Mouse (Mus musculus) liver, postnatal 0 days (tissue): Measurements from ENCODE around the gene Wdhd1. TPM values are rescaled to one million over a fixed set of nuclear protein-coding genes. Genes with fewer than 3 reads are reported as not detected.

Experiments used
- ATAC-seq: fragments of 200-750 bp; cut with Nextera tagmentation; 2 replicates; pipeline ENCODE4 v1.8.0; 2017; ENCODE audit warnings: mild to moderate bottlenecking, moderate library complexity
- DNase-seq: peaks from one replicate; pipeline ENCODE4 v3.0.0-alpha.2; 2016
- H3K27ac ChIP-seq: fragments of 300-500 bp; sonication (generic); 2 replicates; pipeline ENCODE4 v1.5.1; 2014; ENCODE audit warnings: antibody characterized with exemption, moderate library complexity, mild to moderate bottlenecking, low read depth
- H3K27me3 ChIP-seq: fragments of 300-500 bp; sonication (generic); 2 replicates; pipeline ENCODE4 v1.6.1; 2014; ENCODE audit warnings: low read length, control low read depth, mixed read lengths; ENCODE audit not compliant: insufficient read depth
- H3K36me3 ChIP-seq: fragments of 300-500 bp; sonication (generic); replicated peaks from 2 replicates; pipeline ENCODE4 v1.6.1; 2014; ENCODE audit warnings: mild to moderate bottlenecking, control low read depth, low read length, moderate library complexity, mixed read lengths; ENCODE audit not compliant: insufficient read depth
- H3K4me1 ChIP-seq: fragments of 300-500 bp; sonication (generic); 2 replicates; pipeline ENCODE4 v1.6.1; 2014; ENCODE audit warnings: antibody characterized with exemption, mild to moderate bottlenecking, control low read depth; ENCODE audit not compliant: insufficient read depth
- H3K4me2 ChIP-seq: fragments of 300-500 bp; sonication (generic); 2 replicates; pipeline ENCODE4 v1.6.1; 2014; ENCODE audit warnings: low read depth, mild to moderate bottlenecking, low read length, moderate library complexity, mixed read lengths
- H3K4me3 ChIP-seq: fragments of 300-500 bp; sonication (generic); 2 replicates; pipeline ENCODE4 v1.5.1; 2014; ENCODE audit warnings: low read depth, low read length
- H3K9ac ChIP-seq: fragments of 300-500 bp; sonication (generic); replicated peaks from 2 replicates; pipeline ENCODE4 v1.6.1; 2014; ENCODE audit warnings: mild to moderate bottlenecking, moderate library complexity
- H3K9me3 ChIP-seq: fragments of 300-500 bp; sonication (generic); 2 replicates; pipeline ENCODE4 v1.6.1; 2016; ENCODE audit warnings: mild to moderate bottlenecking, control low read depth, low read length, mixed read lengths
- CTCF ChIP-seq: sonication (generic); IDR thresholded peaks from 2 replicates; pipeline ENCODE4 v1.5.1; 2016; ENCODE audit warnings: antibody characterized with exemption, low read depth
- EP300 ChIP-seq: IDR thresholded peaks from 2 replicates; pipeline ENCODE4 v1.6.1; 2016; ENCODE audit warnings: antibody characterized with exemption, low read depth, mild to moderate bottlenecking
- WGBS: fragments of 180-500 bp; shearing (Covaris S2); extraction: QIAGEN DNeasy Blood & Tissue Kit; methylation state at CpG from one replicate; pipeline ENCODE4 v1.1.7; 2014; ENCODE audit not compliant: insufficient replicate concordance; 5-methylcytosine and 5-hydroxymethylcytosine counted together
- polyA plus RNA-seq: library from polyadenylated mRNA; unstranded; fragments of >200 nt; fragmentation: Nextera tagmentation; extraction: Ambion mirVana; gene quantifications from 2 replicates; pipeline ENCODE4 v1.2.1, GENCODE M21; 2015

Wdhd1 gene
- polyA plus RNA-seq, 1 experiment from 2014 or later = 13.7 TPM

DNA sequence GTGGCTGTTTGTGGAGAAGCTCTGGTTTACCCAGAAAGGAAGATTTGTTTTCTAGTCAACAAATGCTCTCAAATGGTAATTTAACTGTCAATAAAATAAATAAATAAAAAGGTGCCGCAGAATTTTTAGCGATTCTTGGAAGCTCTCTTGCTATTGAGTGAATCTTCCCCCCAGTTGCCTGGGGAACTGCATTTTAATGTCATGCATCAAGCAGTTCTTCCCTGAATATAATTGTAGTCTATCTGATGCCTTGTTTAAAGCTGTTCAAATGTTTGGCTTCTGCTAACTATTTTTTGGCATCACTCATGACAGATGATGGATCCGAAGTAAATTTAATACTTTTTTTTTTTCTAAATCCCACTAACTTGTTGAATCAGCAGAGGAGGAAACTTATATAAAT lies 79.3 kb downstream of the Wdhd1 start:
- Histone ChIP-seq H3K4me3 (no peak overlapping the region), H3K4me1 (no peaks in the 10 kb centered on the region), H3K27me3 (no peaks in the 10 kb centered on the region), H3K9me3 (no peaks in the 10 kb centered on the region), H3K9ac (no peak overlapping the region), H3K36me3 (no peaks in the 10 kb centered on the region), H3K27ac (no peak overlapping the region), H3K4me2 (no peak overlapping the region)
- ATAC-seq (no peak), DNase-seq (no peak)
- 84% methylated on average over 3 of the region's 3 CpGs for WGBS
- no peak for TF ChIP-seq EP300
- TF ChIP-seq CTCF = no peak

DNA sequence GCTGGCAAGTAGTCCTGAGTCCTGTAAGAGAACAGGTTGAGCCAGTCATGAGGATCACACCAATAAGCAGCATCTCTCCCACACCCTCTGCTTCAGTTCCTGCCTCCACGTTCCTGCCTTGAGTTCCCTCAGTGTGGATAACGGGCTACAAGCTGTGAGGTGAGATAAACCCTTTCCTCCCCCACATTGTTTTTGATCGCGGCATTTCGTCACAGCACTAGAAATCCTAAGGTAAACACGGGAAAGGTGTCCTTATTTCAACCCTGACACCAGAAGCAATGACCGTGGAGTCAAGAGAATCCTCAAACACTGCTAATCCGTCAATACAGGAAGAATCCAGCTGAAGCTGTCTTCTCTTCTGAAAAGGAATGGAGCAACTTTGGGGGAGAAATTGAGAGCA lies 79.9 kb downstream of the Wdhd1 start:
- H3K4me2 ChIP-seq = no peak overlapping the region
- 53% methylated on average over 8 of the region's 8 CpGs for WGBS
- TF ChIP-seq EP300 = 0 out of 2 replicates have a peak, but pooled peaks have one; percentile 23
- no peak for TF ChIP-seq CTCF
- no peak overlapping the region for H3K27ac ChIP-seq
- peak; percentile 61 for ATAC-seq
- H3K4me1 ChIP-seq = no peaks in the 10 kb centered on the region
- no peak overlapping the region for H3K4me3 ChIP-seq
- H3K36me3 ChIP-seq = no peaks in the 10 kb centered on the region
- H3K9ac ChIP-seq = no peak overlapping the region
- H3K9me3 ChIP-seq = no peaks in the 10 kb centered on the region
- no peaks in the 10 kb centered on the region for H3K27me3 ChIP-seq
- DNase-seq = no peak

DNA sequence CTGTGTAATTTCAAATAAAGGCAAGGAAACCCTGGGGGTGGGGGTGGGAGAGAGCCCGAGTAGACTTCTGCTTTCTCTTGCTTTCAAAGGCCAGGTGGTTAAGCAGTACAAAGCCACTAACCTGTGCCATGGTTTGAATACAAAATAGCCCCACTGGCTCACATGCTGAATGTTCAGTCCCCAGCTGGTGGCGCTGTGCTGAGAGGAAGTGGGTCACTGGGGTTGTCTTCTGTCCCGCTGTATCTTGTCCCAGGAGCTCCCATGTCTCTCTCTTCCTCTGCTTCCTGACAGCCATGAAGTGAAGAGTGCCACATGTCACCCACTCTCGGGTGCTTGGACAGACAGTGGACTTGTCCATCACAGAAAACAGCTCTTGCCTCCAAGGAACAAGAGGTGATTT lies 82.6 kb downstream of the Wdhd1 start:
- Histone ChIP-seq H3K36me3 (no peaks in the 10 kb centered on the region), H3K4me1 (0 out of 2 replicates have a peak, but pooled peaks cover 5% of the 10 kb centered on the region), H3K4me2 (no peak overlapping the region), H3K9me3 (no peaks in the 10 kb centered on the region), H3K27ac (no peak overlapping the region), H3K4me3 (no peak overlapping the region), H3K27me3 (no peaks in the 10 kb centered on the region), H3K9ac (no peak overlapping the region)
- DNase-seq (peak; percentile 58), ATAC-seq (no peak)
- TF ChIP-seq EP300 (no peak), CTCF (peak; percentile 69)
- 40% methylated on average over 4 of the region's 4 CpGs for WGBS

DNA sequence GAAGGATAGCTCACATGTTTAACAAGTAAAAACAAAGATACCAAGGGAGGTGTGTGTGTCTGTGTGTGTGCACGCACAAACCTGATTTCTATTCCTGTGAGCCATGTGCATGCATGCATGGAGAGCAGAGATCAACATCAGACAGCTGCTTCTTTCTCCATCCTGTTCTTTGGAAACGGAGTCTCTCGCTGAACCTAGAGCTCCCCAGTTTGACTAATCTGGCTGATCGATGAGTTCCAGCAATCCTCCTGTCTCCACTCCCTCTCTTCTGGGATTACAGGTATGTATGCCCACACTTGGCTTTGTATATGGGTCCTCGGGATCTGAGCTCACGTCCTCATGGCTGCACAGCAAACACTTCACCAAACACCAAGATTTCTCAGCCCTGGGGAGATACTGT lies 83.2 kb downstream of the Wdhd1 start:
- Histone ChIP-seq H3K4me2 (no peak overlapping the region), H3K4me3 (no peak overlapping the region), H3K27me3 (no peaks in the 10 kb centered on the region), H3K9ac (no peak overlapping the region), H3K9me3 (no peaks in the 10 kb centered on the region), H3K36me3 (no peaks in the 10 kb centered on the region), H3K4me1 (0 out of 2 replicates have a peak, but pooled peaks cover 5% of the 10 kb centered on the region), H3K27ac (no peak overlapping the region)
- no peak for TF ChIP-seq EP300
- no peak for TF ChIP-seq CTCF
- no peak for ATAC-seq
- DNase-seq = no peak
- WGBS = 64% methylated on average over 6 of the region's 6 CpGs

DNA sequence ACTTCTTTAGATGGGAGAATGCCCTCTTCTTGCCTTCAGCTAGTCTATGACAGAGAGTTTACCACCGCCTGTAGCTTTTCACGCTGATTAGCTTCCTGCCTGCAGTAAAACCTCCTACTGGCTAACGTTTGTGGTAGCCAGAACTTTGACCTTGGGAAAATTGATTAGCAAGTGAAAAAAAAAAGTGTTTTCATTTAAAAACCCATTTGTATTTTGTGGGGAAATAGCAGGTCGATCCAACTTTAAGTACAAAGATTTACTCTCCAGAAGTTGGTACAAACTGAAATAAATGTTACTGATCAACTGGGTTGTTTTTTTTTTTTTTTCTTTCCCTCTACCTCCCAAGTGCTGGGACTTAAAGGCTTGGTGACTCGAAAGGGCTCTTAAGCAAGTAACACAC lies 84.8 kb downstream of the Wdhd1 start:
- H3K9ac ChIP-seq = no peak overlapping the region
- peaks cover 17% of the 10 kb centered on the region for H3K4me1 ChIP-seq
- no peak for TF ChIP-seq CTCF
- no peak; the same call in none of the 2 replicates for TF ChIP-seq EP300
- WGBS = 38% methylated on average over 5 of the region's 5 CpGs
- no peak overlapping the region for H3K4me3 ChIP-seq
- no peaks in the 10 kb centered on the region for H3K36me3 ChIP-seq
- ATAC-seq (peak; percentile 18; the same call in 1 of the 2 replicates), DNase-seq (no peak)
- no peaks in the 10 kb centered on the region for H3K9me3 ChIP-seq
- H3K27ac ChIP-seq = peak overlapping the region; percentile 88
- no peak overlapping the region for H3K4me2 ChIP-seq
- no peaks in the 10 kb centered on the region for H3K27me3 ChIP-seq

Other genes starting within 250 kb of the Wdhd1 start
- gene Gch1, start 87.4 kb downstream of the Wdhd1 start, polyA plus RNA-seq = 29.6 and 38.3 TPM in 2 replicates
- 1.7 and 1.9 TPM in 2 replicates for gene Socs4, start 74 bp upstream of the Wdhd1 start, polyA plus RNA-seq
- 15.1 and 16.6 TPM in 2 replicates for gene Mapk1ip1l, start 21.4 kb upstream of the Wdhd1 start, polyA plus RNA-seq
- 53.3 and 60.8 TPM in 2 replicates for gene Lgals3, start 90.9 kb upstream of the Wdhd1 start, polyA plus RNA-seq
- 16.9 and 17.9 TPM in 2 replicates for gene Dlgap5, start 141.6 kb upstream of the Wdhd1 start, polyA plus RNA-seq
- 19.3 and 22.1 TPM in 2 replicates for gene Fbxo34, start 173.6 kb upstream of the Wdhd1 start, polyA plus RNA-seq